Mouse (Mus musculus) midbrain, postnatal 0 days (tissue): ENCODE measurements around the gene Clstn2. TPM values are rescaled to one million over a fixed set of nuclear protein-coding genes. Genes with fewer than 3 reads are reported as not detected.

Experiments used
- ATAC-seq: fragments of 200-750 bp; cut with Nextera tagmentation; 2 replicates; pipeline ENCODE4 v1.8.0; 2017; ENCODE audit warnings: moderate number of reproducible peaks, mild to moderate bottlenecking, moderate TSS enrichment, moderate library complexity; ENCODE audit not compliant: low FRiP score
- DNase-seq: peaks from one replicate; pipeline ENCODE4 v3.0.0-alpha.2; 2015; ENCODE audit warnings: low spot score
- H3K27ac ChIP-seq: fragments of 300-500 bp; sonication (generic); 2 replicates; pipeline ENCODE4 v1.5.1; 2014; ENCODE audit warnings: low read depth, mild to moderate bottlenecking, low read length, mixed read lengths
- H3K27me3 ChIP-seq: fragments of 300-500 bp; sonication (generic); 2 replicates; pipeline ENCODE4 v1.6.1; 2014; ENCODE audit warnings: low read length, control low read depth, mixed read lengths; ENCODE audit not compliant: insufficient read depth
- H3K36me3 ChIP-seq: fragments of 300-500 bp; sonication (generic); 2 replicates; pipeline ENCODE4 v1.6.1; 2014; ENCODE audit warnings: low read length, control low read depth, mixed read lengths; ENCODE audit not compliant: insufficient read depth
- H3K4me1 ChIP-seq: fragments of 300-500 bp; sonication (generic); 2 replicates; pipeline ENCODE4 v1.6.1; 2014; ENCODE audit warnings: mild to moderate bottlenecking, control low read depth, antibody characterized with exemption, low read length, mixed read lengths; ENCODE audit not compliant: insufficient read depth
- H3K4me2 ChIP-seq: fragments of 300-500 bp; sonication (generic); 2 replicates; pipeline ENCODE4 v1.6.1; 2014; ENCODE audit warnings: low read depth, mild to moderate bottlenecking, low read length, mixed read lengths; ENCODE audit not compliant: poor library complexity, severe bottlenecking
- H3K4me3 ChIP-seq: fragments of 300-500 bp; sonication (generic); 2 replicates; pipeline ENCODE4 v1.5.1; 2014; ENCODE audit warnings: low read depth, mild to moderate bottlenecking, low read length, moderate library complexity
- H3K9ac ChIP-seq: fragments of 300-500 bp; sonication (generic); replicated peaks from 2 replicates; pipeline ENCODE4 v1.6.1; 2014; ENCODE audit warnings: mild to moderate bottlenecking, low read length, moderate library complexity, mixed read lengths; ENCODE audit not compliant: poor library complexity, severe bottlenecking
- H3K9me3 ChIP-seq: fragments of 300-500 bp; sonication (generic); 2 replicates; pipeline ENCODE4 v1.6.1; 2016; ENCODE audit warnings: low read length, control low read depth
- CTCF ChIP-seq: IDR thresholded peaks from 2 replicates; pipeline ENCODE4 v1.5.1; 2016; ENCODE audit warnings: antibody characterized with exemption, mild to moderate bottlenecking
- WGBS: fragments of 180-500 bp; shearing (Covaris S2); extraction: QIAGEN DNeasy Blood & Tissue Kit; methylation state at CpG from one replicate; pipeline ENCODE4 v1.1.7; 2014; 5-methylcytosine and 5-hydroxymethylcytosine counted together
- polyA plus RNA-seq: library from polyadenylated mRNA; unstranded; fragments of >200 nt; fragmentation: Nextera tagmentation; extraction: Ambion mirVana; gene quantifications from 2 replicates; pipeline ENCODE4 v1.2.1, GENCODE M21; 2015
- total RNA-seq: library from RNA; depleted of rRNA; stranded (reverse); fragments of >200 nt; gene quantifications from 2 replicates; pipeline ENCODE4 v1.2.3, GENCODE M21; 2014

Clstn2 gene
- total and polyA plus RNA-seq, 2 experiments from 2014 or later = 9.2 to 45.7 TPM

DNA sequence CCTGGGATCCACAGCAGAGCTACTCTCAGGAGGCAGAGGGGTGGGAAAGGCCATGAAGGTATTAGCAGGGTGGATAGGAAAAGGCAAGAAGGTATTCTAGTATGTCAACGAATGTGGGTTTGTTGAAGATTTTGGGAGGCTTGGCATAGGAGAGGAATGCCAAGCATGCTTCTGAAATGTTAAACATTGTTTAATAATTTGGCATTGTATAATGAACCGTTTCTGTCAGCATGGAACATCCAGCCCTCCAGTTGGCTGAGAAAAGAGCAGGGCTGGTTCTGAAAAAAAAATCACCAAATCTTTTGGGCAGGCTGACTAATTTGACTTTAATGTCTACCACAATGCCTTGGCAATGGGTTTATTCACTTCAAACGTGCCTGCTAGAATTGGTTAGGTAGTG, 355.9 kb downstream of the Clstn2 start:
- Histone ChIP-seq H3K36me3 (no peaks in the 10 kb centered on the region), H3K27me3 (no peaks in the 10 kb centered on the region), H3K4me2 (no peak overlapping the region), H3K4me1 (no peaks in the 10 kb centered on the region), H3K9ac (no peak overlapping the region), H3K9me3 (no peaks in the 10 kb centered on the region), H3K4me3 (no peak overlapping the region), H3K27ac (no peak overlapping the region)
- no peak for TF ChIP-seq CTCF
- 61% methylated on average over 3 of the region's 3 CpGs for WGBS
- no peak for ATAC-seq
- DNase-seq = no peak

DNA sequence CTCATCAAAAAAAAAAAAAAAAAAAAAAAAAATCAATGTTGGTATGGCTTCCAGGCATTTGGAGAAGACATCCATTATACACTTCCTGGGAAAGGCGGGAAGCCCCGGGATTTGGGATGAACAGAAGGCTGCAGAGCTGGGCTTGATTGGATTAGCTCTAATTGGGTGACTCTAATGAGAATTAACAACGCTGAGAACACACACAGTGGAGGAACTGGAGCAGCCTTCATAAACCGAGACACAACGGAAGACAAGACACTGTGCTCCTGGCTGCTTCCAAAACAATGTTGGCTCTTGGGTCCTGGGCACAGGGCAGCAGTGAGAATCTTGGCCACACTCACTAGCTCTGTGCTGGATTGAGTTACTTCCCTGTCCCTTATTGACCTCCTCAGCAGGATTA, 360.3 kb downstream of the Clstn2 start:
- Histone ChIP-seq H3K4me3 (no peak overlapping the region), H3K4me1 (no peaks in the 10 kb centered on the region), H3K36me3 (no peaks in the 10 kb centered on the region), H3K27me3 (no peaks in the 10 kb centered on the region), H3K9ac (no peak overlapping the region), H3K9me3 (no peaks in the 10 kb centered on the region), H3K27ac (no peak overlapping the region), H3K4me2 (no peak overlapping the region)
- DNase-seq (peak; percentile 77), ATAC-seq (no peak)
- TF ChIP-seq CTCF = no peak
- 18% methylated on average over 5 of the region's 5 CpGs for WGBS

GRCm38 (mm10) chr9:97672224-97672623, 360.8 kb downstream of the Clstn2 start:
- H3K27ac ChIP-seq = no peak overlapping the region
- H3K4me1 ChIP-seq = no peaks in the 10 kb centered on the region
- TF ChIP-seq CTCF = no peak
- H3K36me3 ChIP-seq = no peaks in the 10 kb centered on the region
- H3K9me3 ChIP-seq = no peaks in the 10 kb centered on the region
- no peak overlapping the region for H3K4me2 ChIP-seq
- no peak overlapping the region for H3K9ac ChIP-seq
- DNase-seq (no peak), ATAC-seq (no peak)
- WGBS = 8% methylated on average over 1 of the region's 1 CpGs
- no peak overlapping the region for H3K4me3 ChIP-seq
- H3K27me3 ChIP-seq = no peaks in the 10 kb centered on the region

- ATAC-seq (no peak), DNase-seq (no peak)
- Histone ChIP-seq H3K4me1 (no peaks in the 10 kb centered on the region), H3K36me3 (no peaks in the 10 kb centered on the region), H3K27ac (no peak overlapping the region), H3K27me3 (no peaks in the 10 kb centered on the region), H3K9ac (no peak overlapping the region), H3K4me3 (no peak overlapping the region), H3K4me2 (no peak overlapping the region), H3K9me3 (no peaks in the 10 kb centered on the region)
- TF ChIP-seq CTCF = no peak
- WGBS = 74% methylated on average over 8 of the region's 8 CpGs
Measured at GRCm38 (mm10) chr9:97670666-97671065, 362.3 kb downstream of the Clstn2 start.

DNA sequence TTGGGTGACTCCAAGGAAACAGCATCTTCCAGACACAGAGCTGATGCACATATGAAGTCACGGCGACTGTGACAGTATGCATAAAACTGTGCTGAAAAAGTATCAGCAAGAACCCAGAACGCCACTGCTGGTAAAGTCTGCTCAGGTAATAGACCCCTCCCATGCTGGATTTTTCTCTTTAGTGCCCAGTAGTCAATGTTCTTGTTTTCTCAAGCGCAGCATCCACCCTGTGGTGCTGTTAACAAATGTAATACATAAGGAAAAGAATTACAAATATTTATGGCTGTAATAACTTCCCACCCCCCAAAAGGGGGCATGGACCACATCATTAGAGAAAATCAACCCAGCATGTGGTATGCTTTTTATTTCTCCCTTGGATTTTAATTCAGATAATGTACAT, 372.0 kb downstream of the Clstn2 start:
- Histone ChIP-seq H3K4me3 (no peak overlapping the region), H3K4me1 (no peaks in the 10 kb centered on the region; the same call in 1 of the 2 replicates), H3K27me3 (no peaks in the 10 kb centered on the region; the same call in 1 of the 2 replicates), H3K36me3 (no peaks in the 10 kb centered on the region), H3K9ac (no peak overlapping the region), H3K9me3 (no peaks in the 10 kb centered on the region), H3K4me2 (no peak overlapping the region), H3K27ac (no peak overlapping the region)
- TF ChIP-seq CTCF = no peak
- 87% methylated on average over 4 of the region's 4 CpGs for whole genome bisulfite sequencing
- ATAC-seq (no peak), DNase-seq (no peak)

- ATAC-seq = no peak
Measured at GRCm38 (mm10) chr9:97658736-97659135, 374.2 kb downstream of the Clstn2 start.

More at GRCm38 (mm10) chr9:97658736-97659135, 374.2 kb downstream of the Clstn2 start:
- Histone ChIP-seq H3K36me3 (no peaks in the 10 kb centered on the region), H3K4me2 (no peak overlapping the region), H3K4me3 (no peak overlapping the region), H3K4me1 (no peaks in the 10 kb centered on the region), H3K27ac (no peak overlapping the region), H3K9me3 (no peaks in the 10 kb centered on the region), H3K9ac (no peak overlapping the region), H3K27me3 (no peaks in the 10 kb centered on the region; the same call in 1 of the 2 replicates)
- DNase-seq = no peak
- WGBS = 85% methylated on average over 3 of the region's 3 CpGs
- TF ChIP-seq CTCF = no peak
